Mouse (Mus musculus): ENCODE data around the gene Camk1d. TPM values are rescaled to one million over a fixed set of nuclear protein-coding genes. Genes with fewer than 3 reads are reported as not detected.
A peak's percentile ranks its signal among the peaks of the same experiment; 100 is the strongest.

Camk1d gene
- polyA plus RNA-seq, 1 experiment = 9.8 TPM

- H3K27ac ChIP-seq (ENCODE audit: control insufficient read depth, insufficient read depth, low read depth, low read length, poor library complexity) = no peak overlapping the region
- no peaks in the 10 kb centered on the region; the same call in 1 of the 2 replicates for H3K4me1 ChIP-seq (ENCODE audit: control insufficient read depth, insufficient read depth, low read length)
- 84% methylated on average over 5 of the region's 5 CpGs for WGBS
- H3K4me3 ChIP-seq (replicated peaks; ENCODE audit: control insufficient read depth, low read depth, low read length) = no peak overlapping the region
- TF ChIP-seq POLR2A (IDR thresholded peaks at IDR 0.05; ENCODE audit: borderline replicate concordance, control insufficient read depth, low read depth, low read length) = no peak
- no peak for TF ChIP-seq CTCF (IDR thresholded peaks at IDR 0.05; ENCODE audit: control insufficient read depth, insufficient read depth, low read length)
These were observed 235.6 kb downstream of the Camk1d start for GRCm38 (mm10) chr2:5478709-5479108.

DNA sequence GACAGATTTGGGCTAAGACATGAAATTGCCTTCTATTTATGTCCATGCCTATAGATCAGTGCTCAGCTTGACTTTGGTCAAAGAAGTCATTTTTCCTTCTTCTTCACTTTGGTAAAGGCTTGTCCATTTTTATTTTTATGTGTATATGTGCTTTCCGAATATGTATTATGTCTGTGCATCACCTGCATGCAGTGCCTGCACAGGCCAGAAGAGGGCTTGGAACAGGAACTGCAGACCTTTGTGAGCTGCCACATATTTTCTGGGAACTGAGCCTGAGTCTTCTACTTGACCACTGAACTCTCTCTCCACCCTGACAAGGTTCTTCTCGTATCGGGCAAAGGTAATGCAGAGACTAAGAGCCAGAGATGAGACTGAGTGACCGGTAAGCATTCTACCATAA lies 236.1 kb downstream of the Camk1d start:
- H3K4me3 ChIP-seq (replicated peaks; ENCODE audit: control insufficient read depth, low read depth, low read length) = no peak overlapping the region
- TF ChIP-seq CTCF (IDR thresholded peaks at IDR 0.05; ENCODE audit: control insufficient read depth, insufficient read depth, low read length) (peak; percentile 32; the same call in 1 of the 2 replicates), POLR2A (IDR thresholded peaks at IDR 0.05; ENCODE audit: borderline replicate concordance, control insufficient read depth, low read depth, low read length) (no peak)
- WGBS = 93% methylated on average over 4 of the region's 4 CpGs
- H3K4me1 ChIP-seq (ENCODE audit: control insufficient read depth, insufficient read depth, low read length) = no peaks in the 10 kb centered on the region; the same call in 1 of the 2 replicates
- H3K27ac ChIP-seq (ENCODE audit: control insufficient read depth, insufficient read depth, low read depth, low read length, poor library complexity) = no peak overlapping the region

DNA sequence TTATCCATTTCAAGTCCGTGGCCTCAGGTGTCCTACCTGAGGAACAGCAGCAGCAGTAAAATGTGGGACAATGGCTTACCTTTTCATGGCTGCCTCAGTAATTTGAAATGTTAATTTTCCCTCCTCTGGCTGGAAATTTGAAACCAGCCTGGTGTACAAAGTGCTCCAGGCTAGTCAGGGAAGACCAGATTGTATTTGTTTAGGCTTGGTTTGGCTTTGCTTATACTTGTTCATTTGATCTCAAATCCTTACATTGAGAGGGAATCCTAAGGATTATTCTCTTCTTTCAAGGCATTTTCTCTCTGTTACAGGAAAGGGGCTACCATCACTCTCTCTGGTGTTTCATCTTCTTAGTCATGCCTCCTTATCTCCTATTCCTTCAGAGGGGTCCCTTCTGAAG lies 236.8 kb downstream of the Camk1d start:
- 70% methylated on average over 1 of the region's 1 CpGs for WGBS
- TF ChIP-seq POLR2A (IDR thresholded peaks at IDR 0.05; ENCODE audit: borderline replicate concordance, control insufficient read depth, low read depth, low read length) = no peak
- TF ChIP-seq CTCF (IDR thresholded peaks at IDR 0.05; ENCODE audit: control insufficient read depth, insufficient read depth, low read length) = no peak
- Histone ChIP-seq H3K4me3 (replicated peaks; ENCODE audit: control insufficient read depth, low read depth, low read length) (no peak overlapping the region), H3K4me1 (ENCODE audit: control insufficient read depth, insufficient read depth, low read length) (no peaks in the 10 kb centered on the region; the same call in 1 of the 2 replicates), H3K27ac (ENCODE audit: control insufficient read depth, insufficient read depth, low read depth, low read length, poor library complexity) (no peak overlapping the region)

- Histone ChIP-seq H3K4me1 (ENCODE audit: control insufficient read depth, insufficient read depth, low read length) (no peaks in the 10 kb centered on the region), H3K4me3 (replicated peaks; ENCODE audit: control insufficient read depth, low read depth, low read length) (no peak overlapping the region), H3K27ac (ENCODE audit: control insufficient read depth, insufficient read depth, low read depth, low read length, poor library complexity) (no peak overlapping the region)
- TF ChIP-seq CTCF (IDR thresholded peaks at IDR 0.05; ENCODE audit: control insufficient read depth, insufficient read depth, low read length) = no peak
- no peak for TF ChIP-seq POLR2A (IDR thresholded peaks at IDR 0.05; ENCODE audit: borderline replicate concordance, control insufficient read depth, low read depth, low read length)
- 86% methylated on average over 4 of the region's 4 CpGs for WGBS
These were observed 244.9 kb downstream of the Camk1d start for GRCm38 (mm10) chr2:5469366-5469941.

GRCm38 (mm10) chr2:5467537-5467936 lies 246.8 kb downstream of the Camk1d start:
- H3K4me1 ChIP-seq (ENCODE audit: control insufficient read depth, insufficient read depth, low read length) = no peaks in the 10 kb centered on the region
- 57% methylated on average over 2 of the region's 2 CpGs for WGBS
- H3K27ac ChIP-seq (ENCODE audit: control insufficient read depth, insufficient read depth, low read depth, low read length, poor library complexity) = no peak overlapping the region
- H3K4me3 ChIP-seq (replicated peaks; ENCODE audit: control insufficient read depth, low read depth, low read length) = no peak overlapping the region
- no peak for TF ChIP-seq POLR2A (IDR thresholded peaks at IDR 0.05; ENCODE audit: borderline replicate concordance, control insufficient read depth, low read depth, low read length)
- no peak for TF ChIP-seq CTCF (IDR thresholded peaks at IDR 0.05; ENCODE audit: control insufficient read depth, insufficient read depth, low read length)

- Histone ChIP-seq H3K27ac (ENCODE audit: control insufficient read depth, insufficient read depth, low read depth, low read length, poor library complexity) (no peak overlapping the region), H3K4me1 (ENCODE audit: control insufficient read depth, insufficient read depth, low read length) (no peaks in the 10 kb centered on the region), H3K4me3 (replicated peaks; ENCODE audit: control insufficient read depth, low read depth, low read length) (no peak overlapping the region)
- WGBS = 87% methylated on average over 16 of the region's 16 CpGs
- TF ChIP-seq POLR2A (IDR thresholded peaks at IDR 0.05; ENCODE audit: borderline replicate concordance, control insufficient read depth, low read depth, low read length) (no peak), CTCF (IDR thresholded peaks at IDR 0.05; ENCODE audit: control insufficient read depth, insufficient read depth, low read length) (no peak)
These were observed 255.6 kb downstream of the Camk1d start for GRCm38 (mm10) chr2:5458671-5459235.

GRCm38 (mm10) chr2:5458075-5458494 lies 256.2 kb downstream of the Camk1d start:
- 88% methylated on average over 5 of the region's 5 CpGs for WGBS

GRCm38 (mm10) chr2:5456108-5456507 lies 258.2 kb downstream of the Camk1d start:
- TF ChIP-seq POLR2A (IDR thresholded peaks at IDR 0.05; ENCODE audit: borderline replicate concordance, control insufficient read depth, low read depth, low read length) (no peak), CTCF (IDR thresholded peaks at IDR 0.05; ENCODE audit: control insufficient read depth, insufficient read depth, low read length) (no peak)
- H3K27ac ChIP-seq (ENCODE audit: control insufficient read depth, insufficient read depth, low read depth, low read length, poor library complexity) = no peak overlapping the region
- H3K4me1 ChIP-seq (ENCODE audit: control insufficient read depth, insufficient read depth, low read length) = no peaks in the 10 kb centered on the region
- WGBS = 57% methylated on average over 2 of the region's 2 CpGs
- no peak overlapping the region for H3K4me3 ChIP-seq (replicated peaks; ENCODE audit: control insufficient read depth, low read depth, low read length)

More at GRCm38 (mm10) chr2:5458075-5458494, 256.2 kb downstream of the Camk1d start:
- Histone ChIP-seq H3K27ac (ENCODE audit: control insufficient read depth, insufficient read depth, low read depth, low read length, poor library complexity) (no peak overlapping the region), H3K4me3 (replicated peaks; ENCODE audit: control insufficient read depth, low read depth, low read length) (no peak overlapping the region), H3K4me1 (ENCODE audit: control insufficient read depth, insufficient read depth, low read length) (no peaks in the 10 kb centered on the region)
- TF ChIP-seq CTCF (IDR thresholded peaks at IDR 0.05; ENCODE audit: control insufficient read depth, insufficient read depth, low read length) = no peak
- no peak for TF ChIP-seq POLR2A (IDR thresholded peaks at IDR 0.05; ENCODE audit: borderline replicate concordance, control insufficient read depth, low read depth, low read length)

Data from bone marrow, adult 2 months (tissue).